Mouse (Mus musculus): ENCODE data around the gene Taf1c.
A peak's percentile ranks its signal among the peaks of the same experiment; 100 is the strongest.

Taf1c gene

DNA sequence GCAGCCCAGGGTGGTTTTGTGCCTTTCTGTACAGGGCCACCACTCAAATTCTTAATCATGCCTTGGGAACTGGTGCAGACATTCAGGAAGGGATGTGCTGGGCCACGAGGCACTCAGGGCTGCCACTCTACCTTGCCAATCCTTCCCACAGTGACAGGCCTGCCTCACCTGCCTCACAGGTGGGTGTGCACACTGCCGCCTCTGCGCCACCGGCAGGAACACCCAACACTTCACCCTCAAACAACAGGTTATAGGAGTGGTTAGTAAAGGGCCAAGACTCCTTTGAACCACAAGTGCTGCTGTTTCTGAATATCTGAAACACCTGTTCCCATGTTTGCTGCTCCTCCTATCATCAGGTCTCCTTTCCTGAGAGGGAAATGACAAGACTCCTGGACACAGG, 32.6 kb downstream of the Taf1c start:
- no peak for DNase-seq (ENCODE audit: low read depth, low spot score)

DNA sequence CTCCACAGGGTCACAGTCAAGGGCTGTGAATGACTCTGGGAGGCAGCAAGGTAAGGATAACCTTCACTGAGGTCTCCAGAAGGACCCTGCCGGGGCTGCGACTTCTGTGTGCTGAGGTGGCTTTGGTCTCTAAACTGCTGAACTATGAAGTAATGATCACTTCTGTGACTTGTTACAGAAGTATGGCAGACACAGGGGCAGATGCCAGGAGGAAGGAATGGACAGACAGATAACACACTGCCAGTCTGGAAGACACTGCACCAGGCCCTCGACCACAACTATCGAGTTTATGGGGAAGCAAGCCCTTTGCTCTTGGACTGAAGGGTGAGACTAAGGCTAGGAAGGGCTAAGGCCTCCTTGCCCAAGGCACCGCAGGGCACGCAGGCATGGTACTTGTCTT, 33.9 kb downstream of the Taf1c start:
- DNase-seq (ENCODE audit: low read depth, low spot score), result no peak

DNA sequence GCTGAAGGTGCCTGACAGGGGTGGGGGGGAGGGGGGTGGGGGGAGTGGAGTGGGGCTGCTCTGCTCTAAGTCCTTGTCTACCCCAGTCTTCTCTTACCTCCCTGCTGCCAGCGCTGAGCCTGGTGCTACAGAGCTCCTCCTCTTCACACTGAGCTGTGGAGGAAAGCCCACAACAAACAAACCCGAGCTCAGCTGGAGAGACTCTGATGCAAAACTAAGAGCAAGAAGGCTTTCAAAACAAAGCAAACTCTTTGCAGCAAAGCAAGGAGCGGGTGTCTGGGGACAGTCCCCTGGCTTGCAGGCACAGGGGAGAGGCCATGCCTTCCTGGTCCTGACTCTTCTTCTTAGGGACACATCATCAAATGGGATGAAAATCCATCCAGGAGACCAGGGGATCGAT, 35.1 kb downstream of the Taf1c start:
- DNase-seq (ENCODE audit: low read depth, low spot score), result no peak

DNA sequence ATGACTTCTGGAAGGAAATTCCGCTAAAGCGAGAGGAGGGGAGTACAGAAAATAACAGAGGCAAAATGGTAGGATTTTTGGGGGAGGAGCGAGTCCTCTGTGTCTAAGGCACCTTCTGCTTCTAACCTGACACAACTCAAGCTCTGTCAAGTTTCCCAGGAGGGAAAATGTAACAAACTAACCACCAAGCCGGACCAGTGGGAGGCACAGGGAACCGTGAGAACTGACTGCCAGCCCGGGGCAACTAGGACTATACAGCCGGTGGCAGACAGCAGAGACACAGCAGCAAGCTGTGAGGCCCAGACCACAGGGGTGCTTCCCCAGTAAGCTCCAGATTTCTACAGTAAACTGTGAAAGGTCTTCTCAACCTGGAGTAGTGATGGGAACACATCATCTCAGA, 36.1 kb downstream of the Taf1c start:
- no peak for DNase-seq (ENCODE audit: low read depth, low spot score)

DNA sequence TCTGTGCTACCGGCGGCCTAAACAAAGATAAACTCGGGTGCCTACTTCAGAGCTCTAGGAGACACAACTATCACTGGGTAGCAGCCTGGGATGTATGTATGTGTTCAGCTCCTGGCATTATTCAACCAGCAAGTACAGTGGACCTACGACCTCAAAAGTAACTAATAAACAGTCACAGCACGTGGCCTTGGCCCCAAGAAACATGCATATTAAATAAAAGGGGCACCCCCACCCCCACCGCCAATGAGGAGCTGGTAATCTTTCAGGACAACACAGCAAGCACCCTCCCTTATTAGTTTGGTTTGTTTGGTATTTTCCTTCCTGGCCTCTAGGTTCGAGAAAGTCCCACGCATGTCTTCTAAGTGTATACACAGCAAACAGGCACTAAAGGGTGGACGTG, 36.8 kb downstream of the Taf1c start:
- no peak for DNase-seq (ENCODE audit: low read depth, low spot score)

DNA sequence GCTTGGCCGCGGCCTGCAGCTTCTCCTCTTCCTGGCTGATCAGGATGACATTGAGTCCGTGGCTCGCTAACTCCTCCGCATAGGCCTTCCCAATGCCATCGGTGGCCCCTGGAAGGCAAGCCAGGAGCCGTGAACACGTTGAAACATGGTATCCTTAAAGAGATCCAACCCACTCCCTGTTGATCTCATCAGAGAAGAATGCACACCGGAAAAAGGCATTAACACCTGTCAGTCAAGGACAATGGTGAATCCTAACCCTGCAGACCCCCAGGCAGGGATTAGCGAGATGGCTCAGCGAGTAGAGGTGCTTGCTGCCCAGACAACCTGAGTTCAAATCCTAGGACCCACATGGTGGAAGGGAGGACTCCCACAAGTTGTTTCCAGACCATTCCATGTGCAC, 38.7 kb downstream of the Taf1c start:
- DNase-seq (ENCODE audit: low read depth, low spot score), result no peak

DNA sequence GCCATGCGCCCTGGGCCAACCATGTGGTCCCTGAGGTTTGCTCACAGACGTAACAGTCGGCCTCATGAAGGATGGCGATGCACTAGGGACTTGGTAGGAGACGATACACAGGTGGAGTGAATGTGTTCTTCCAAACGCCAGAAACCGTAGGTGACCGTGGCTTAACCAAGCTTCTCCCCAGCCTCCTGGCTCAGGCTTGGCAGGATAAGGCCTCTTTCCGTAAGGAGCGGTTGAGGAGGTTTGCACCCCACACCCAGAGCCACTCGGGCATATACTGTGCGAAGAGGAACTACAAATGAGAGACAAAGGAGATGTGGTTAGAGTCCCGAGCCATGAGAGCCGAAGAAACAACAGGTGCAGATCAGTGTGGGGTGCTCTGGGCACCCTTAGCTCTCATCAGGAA, 41.2 kb downstream of the Taf1c start:
- DNase-seq (ENCODE audit: low read depth, low spot score), result no peak

DNA sequence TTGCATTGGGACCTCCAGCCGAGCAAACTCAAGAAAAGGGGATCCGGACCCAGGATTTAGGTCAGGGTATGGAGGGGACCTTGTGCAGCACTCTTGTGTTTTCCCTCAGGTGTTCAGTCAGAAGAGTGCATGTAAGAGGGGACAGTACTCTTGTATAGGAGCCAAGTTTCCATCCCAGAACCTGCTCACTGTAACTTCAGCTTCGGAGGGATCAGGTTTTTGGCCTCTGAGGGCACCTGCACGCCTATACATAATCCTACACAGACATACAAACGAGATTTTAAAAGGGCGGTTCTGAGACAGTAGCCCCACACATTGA, 45.7 kb downstream of the Taf1c start:
- no peak for DNase-seq (ENCODE audit: low read depth, low spot score)

DNA sequence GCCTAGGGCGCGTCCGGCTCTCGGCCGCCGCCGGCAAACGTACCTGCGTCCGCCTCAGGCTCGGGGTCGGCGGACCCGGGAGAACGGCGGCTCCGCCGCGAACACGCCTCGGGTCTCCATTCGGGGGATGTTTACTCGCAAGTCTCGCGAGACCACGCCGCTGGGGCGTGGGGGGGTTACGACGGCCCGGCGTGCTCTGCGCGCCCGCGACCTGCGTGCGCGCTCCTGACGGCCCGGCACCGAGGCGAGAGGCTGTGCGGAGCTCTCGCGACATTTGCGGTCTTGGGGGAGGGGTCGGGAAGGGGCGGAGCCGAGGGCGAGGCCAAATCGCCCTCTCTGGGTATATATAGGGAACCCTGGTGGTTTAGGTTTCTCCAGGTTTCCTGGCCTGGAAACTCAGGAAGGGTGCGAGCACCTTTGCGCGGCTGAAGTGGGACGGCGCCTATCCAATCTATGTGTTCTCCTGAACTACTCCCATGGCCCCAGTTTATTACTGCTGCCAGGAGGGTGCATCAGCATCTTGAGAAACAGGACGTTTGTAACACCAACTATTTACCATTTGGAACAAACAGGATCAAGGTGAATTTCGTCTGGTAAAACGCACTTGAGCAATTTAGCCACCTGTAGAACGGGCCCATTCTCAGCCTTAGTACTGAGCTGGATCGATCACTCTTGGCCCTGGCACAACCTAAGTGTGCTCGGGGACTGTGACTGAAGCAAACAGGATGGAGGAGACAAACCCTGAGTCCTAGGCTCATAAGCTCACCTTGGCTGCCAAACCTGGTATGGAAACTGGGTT, 46.2 kb downstream of the Taf1c start, which contains the start of gene Mbtps1:
Mbtps1 (minus strand) TSS at position 133 of the 799 bp plus-strand sequence.
- DNase-seq (ENCODE audit: low read depth, low spot score), result peak; percentile 92

DNA sequence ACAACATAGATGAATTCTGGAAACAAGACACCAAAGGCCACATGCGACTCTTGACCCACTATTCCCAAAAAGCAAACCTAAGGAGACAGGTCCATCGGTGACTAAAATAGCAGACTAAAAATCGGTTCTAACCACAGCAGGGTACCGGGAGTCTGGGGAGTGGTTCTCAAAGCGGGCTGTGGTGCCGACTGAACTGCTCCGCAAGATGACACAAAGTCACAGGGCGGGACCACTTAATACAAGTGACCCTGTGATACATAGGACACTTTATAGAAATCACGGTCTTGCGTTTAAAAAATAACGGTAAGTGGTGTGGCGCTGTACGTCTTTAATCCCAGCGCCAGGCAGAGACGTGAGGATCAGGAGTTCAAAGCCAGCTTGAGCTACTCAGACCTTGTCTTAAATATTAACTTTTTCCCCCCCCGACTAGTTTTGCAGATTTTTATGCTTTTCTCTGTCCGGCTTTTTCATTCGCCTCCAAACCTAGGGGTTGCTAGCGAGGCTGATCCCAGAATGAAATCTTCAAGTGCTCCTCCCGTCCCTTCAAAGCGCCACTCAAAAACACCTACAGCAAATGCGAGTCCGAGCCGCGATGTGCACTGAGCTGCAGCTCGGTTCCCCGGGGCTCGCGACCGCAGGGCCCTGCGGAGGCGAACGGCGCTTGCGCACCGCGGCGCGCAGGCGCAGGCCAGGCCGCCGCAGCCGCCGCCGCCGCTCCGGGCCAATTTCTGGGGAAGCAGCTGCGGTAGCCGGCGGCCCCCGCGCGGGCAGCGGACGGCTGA, 47.0 kb downstream of the Taf1c start:
- DNase-seq (ENCODE audit: low read depth, low spot score), result no peak

DNA sequence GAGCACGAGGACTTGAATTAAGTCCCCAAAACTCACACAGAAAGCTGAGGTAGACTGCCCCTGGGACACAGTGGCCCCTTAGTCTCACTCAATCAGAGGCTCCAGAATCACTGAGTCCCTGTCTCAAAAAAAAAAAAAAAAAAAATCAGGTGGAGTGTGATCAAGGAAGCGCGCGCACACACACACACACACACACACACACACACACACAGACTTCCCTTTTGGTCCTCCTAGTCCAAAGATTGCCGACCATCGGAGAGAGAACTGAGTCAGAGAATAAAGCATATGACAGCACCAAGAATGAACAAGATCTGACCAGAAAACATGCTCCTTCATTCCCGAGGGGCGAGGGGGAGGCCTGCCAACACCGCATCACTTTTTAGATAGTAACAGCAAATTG, 47.9 kb downstream of the Taf1c start:
- DNase-seq (ENCODE audit: low read depth, low spot score), result no peak

DNA sequence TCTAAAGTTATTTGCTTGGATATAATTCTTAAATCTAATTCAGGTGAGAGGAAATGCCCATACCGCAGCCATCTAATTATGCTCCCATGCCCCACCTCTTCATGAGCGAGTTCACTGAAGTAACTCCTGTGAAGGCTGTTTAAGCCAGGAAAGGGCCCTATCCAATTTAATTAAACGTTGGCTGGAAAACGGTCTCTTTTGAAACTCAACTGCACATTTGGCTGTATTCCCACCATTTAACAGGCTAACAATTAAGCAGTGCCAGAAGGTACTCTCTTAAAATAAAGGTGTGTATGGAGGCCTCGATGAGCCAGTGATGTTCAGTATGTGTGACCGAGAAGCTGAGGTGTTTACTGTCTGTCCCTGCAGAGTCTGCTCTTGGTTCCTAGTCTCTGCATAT, 49.2 kb downstream of the Taf1c start:
- DNase-seq (ENCODE audit: low read depth, low spot score), result no peak

DNA sequence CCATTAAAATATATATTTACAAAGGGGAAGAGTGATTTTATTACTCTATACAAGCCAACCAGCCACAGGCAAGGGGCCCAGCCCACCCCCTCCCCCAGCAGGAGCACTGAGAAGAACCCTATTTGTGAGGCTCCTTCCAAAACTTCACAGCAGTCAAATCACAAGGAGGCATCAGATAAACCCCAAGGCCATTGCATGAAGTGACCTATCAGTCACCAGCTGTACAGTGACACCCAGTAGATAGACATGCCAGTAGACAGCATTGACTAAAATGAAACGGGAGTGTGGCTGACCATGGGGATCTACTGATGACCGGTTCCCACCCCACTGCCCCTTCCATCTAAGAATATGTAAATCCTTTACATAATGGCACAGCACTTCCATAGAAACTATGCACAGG, 52.1 kb downstream of the Taf1c start:
- no peak for DNase-seq (ENCODE audit: low read depth, low spot score)

DNA sequence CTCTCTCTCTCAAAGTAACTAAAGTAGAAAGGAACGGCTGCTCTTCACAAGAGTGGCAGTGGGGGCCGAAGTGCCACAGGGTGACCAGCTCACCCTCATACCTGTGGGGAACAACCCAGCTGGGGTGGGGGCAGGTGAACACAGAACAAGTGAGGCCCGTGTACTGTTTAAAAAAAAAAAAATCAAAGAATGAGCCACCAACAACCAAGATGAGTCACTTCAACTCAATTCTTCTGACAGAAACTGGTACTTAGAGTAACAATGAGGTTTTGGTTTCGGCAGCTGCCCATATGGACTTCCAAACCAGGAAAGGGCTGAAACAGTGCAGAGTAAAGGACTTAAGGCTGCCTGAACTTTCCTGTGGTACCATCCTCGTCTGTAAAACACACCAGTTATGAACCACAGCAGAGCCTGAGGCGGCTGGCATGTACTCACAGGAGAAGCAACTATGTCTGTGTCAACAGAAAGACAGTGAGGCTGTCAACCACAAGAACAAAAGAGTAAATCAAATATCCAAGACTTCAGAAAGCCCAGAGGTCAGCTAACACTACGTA, 56.4 kb downstream of the Taf1c start:
- no peak for DNase-seq (ENCODE audit: low read depth, low spot score)

Data from c-Kit-negative CD71-positive TER-119-positive erythroid progenitor cells, embryonic 14.5 days (primary cell).